Mouse (Mus musculus): ENCODE data around the gene Slc37a1. TPM values are rescaled to one million over a fixed set of nuclear protein-coding genes. Genes with fewer than 3 reads are reported as not detected.

The Slc37a1 gene
- polyA plus RNA-seq, 1 experiment from 2014 or later, result 10.5 TPM

- Histone ChIP-seq H3K27ac (ENCODE audit: low read length) (no peak overlapping the region), H3K9ac (ENCODE audit: low read length) (no peak overlapping the region), H3K36me3 (ENCODE audit: control insufficient read depth, insufficient read depth) (no peaks in the 10 kb centered on the region), H3K27me3 (ENCODE audit: control insufficient read depth, insufficient read depth, low read length) (no peaks in the 10 kb centered on the region), H3K9me3 (replicated peaks; ENCODE audit: control insufficient read depth, low read length) (no peaks in the 10 kb centered on the region), H3K4me1 (ENCODE audit: control insufficient read depth, insufficient read depth, low read length) (no peaks in the 10 kb centered on the region), H3K4me2 (ENCODE audit: low read depth, low read length) (no peak overlapping the region), H3K4me3 (ENCODE audit: low read length) (no peak overlapping the region)
- 85% methylated on average over 12 of the region's 12 CpGs for WGBS
- ATAC-seq (replicated peaks; ENCODE audit: extremely low read depth, insufficient read depth, low FRiP score), result no peak
These were observed 28.7 kb upstream of the Slc37a1 start for GRCm38 (mm10) chr17:31257898-31258297.

- Histone ChIP-seq H3K9me3 (replicated peaks; ENCODE audit: control insufficient read depth, low read length) (no peaks in the 10 kb centered on the region), H3K27me3 (ENCODE audit: control insufficient read depth, insufficient read depth, low read length) (no peaks in the 10 kb centered on the region), H3K4me1 (ENCODE audit: control insufficient read depth, insufficient read depth, low read length) (no peaks in the 10 kb centered on the region), H3K36me3 (ENCODE audit: control insufficient read depth, insufficient read depth) (no peaks in the 10 kb centered on the region), H3K4me2 (ENCODE audit: low read depth, low read length) (no peak overlapping the region), H3K9ac (ENCODE audit: low read length) (no peak overlapping the region), H3K27ac (ENCODE audit: low read length) (no peak overlapping the region), H3K4me3 (ENCODE audit: low read length) (no peak overlapping the region)
- 76% methylated on average over 9 of the region's 9 CpGs for WGBS
- ATAC-seq (replicated peaks; ENCODE audit: extremely low read depth, insufficient read depth, low FRiP score), result no peak
These were observed 28.2 kb upstream of the Slc37a1 start for GRCm38 (mm10) chr17:31258310-31258865.

GRCm38 (mm10) chr17:31259145-31259544 is 27.4 kb upstream of the Slc37a1 start:
- Histone ChIP-seq H3K36me3 (ENCODE audit: control insufficient read depth, insufficient read depth) (no peaks in the 10 kb centered on the region), H3K4me2 (ENCODE audit: low read depth, low read length) (no peak overlapping the region), H3K9ac (ENCODE audit: low read length) (no peak overlapping the region), H3K4me1 (ENCODE audit: control insufficient read depth, insufficient read depth, low read length) (no peaks in the 10 kb centered on the region), H3K4me3 (ENCODE audit: low read length) (no peak overlapping the region), H3K27me3 (ENCODE audit: control insufficient read depth, insufficient read depth, low read length) (no peaks in the 10 kb centered on the region), H3K27ac (ENCODE audit: low read length) (no peak overlapping the region), H3K9me3 (replicated peaks; ENCODE audit: control insufficient read depth, low read length) (no peaks in the 10 kb centered on the region)
- WGBS, result 79% methylated on average over 4 of the region's 4 CpGs
- ATAC-seq (replicated peaks; ENCODE audit: extremely low read depth, insufficient read depth, low FRiP score), result no peak

- WGBS, result 64% methylated on average over 4 of the region's 4 CpGs
- no peak overlapping the region for H3K4me2 ChIP-seq (ENCODE audit: low read depth, low read length)
- no peaks in the 10 kb centered on the region for H3K36me3 ChIP-seq (ENCODE audit: control insufficient read depth, insufficient read depth)
- ATAC-seq (replicated peaks; ENCODE audit: extremely low read depth, insufficient read depth, low FRiP score), result no peak
- no peaks in the 10 kb centered on the region for H3K9me3 ChIP-seq (replicated peaks; ENCODE audit: control insufficient read depth, low read length)
- no peaks in the 10 kb centered on the region for H3K27me3 ChIP-seq (ENCODE audit: control insufficient read depth, insufficient read depth, low read length)
- H3K27ac ChIP-seq (ENCODE audit: low read length), result no peak overlapping the region
- H3K4me1 ChIP-seq (ENCODE audit: control insufficient read depth, insufficient read depth, low read length), result no peaks in the 10 kb centered on the region
- H3K4me3 ChIP-seq (ENCODE audit: low read length), result no peak overlapping the region
- H3K9ac ChIP-seq (ENCODE audit: low read length), result no peak overlapping the region
These were observed 26.8 kb upstream of the Slc37a1 start for GRCm38 (mm10) chr17:31259825-31260224.

GRCm38 (mm10) chr17:31260430-31260829 is 26.2 kb upstream of the Slc37a1 start:
- H3K27ac ChIP-seq (ENCODE audit: low read length), result no peak overlapping the region
- H3K36me3 ChIP-seq (ENCODE audit: control insufficient read depth, insufficient read depth), result no peaks in the 10 kb centered on the region
- no peak overlapping the region for H3K4me2 ChIP-seq (ENCODE audit: low read depth, low read length)
- no peaks in the 10 kb centered on the region for H3K27me3 ChIP-seq (ENCODE audit: control insufficient read depth, insufficient read depth, low read length)
- H3K4me1 ChIP-seq (ENCODE audit: control insufficient read depth, insufficient read depth, low read length), result no peaks in the 10 kb centered on the region
- ATAC-seq (replicated peaks; ENCODE audit: extremely low read depth, insufficient read depth, low FRiP score), result no peak
- no peaks in the 10 kb centered on the region for H3K9me3 ChIP-seq (replicated peaks; ENCODE audit: control insufficient read depth, low read length)
- H3K4me3 ChIP-seq (ENCODE audit: low read length), result no peak overlapping the region
- no peak overlapping the region for H3K9ac ChIP-seq (ENCODE audit: low read length)
- WGBS, result 80% methylated on average over 7 of the region's 7 CpGs

- no peak for ATAC-seq (replicated peaks; ENCODE audit: extremely low read depth, insufficient read depth, low FRiP score)
- no peak overlapping the region for H3K9ac ChIP-seq (ENCODE audit: low read length)
- no peak overlapping the region for H3K27ac ChIP-seq (ENCODE audit: low read length)
- H3K9me3 ChIP-seq (replicated peaks; ENCODE audit: control insufficient read depth, low read length), result no peaks in the 10 kb centered on the region
- H3K36me3 ChIP-seq (ENCODE audit: control insufficient read depth, insufficient read depth), result no peaks in the 10 kb centered on the region
- H3K4me3 ChIP-seq (ENCODE audit: low read length), result no peak overlapping the region
- WGBS, result 80% methylated on average over 6 of the region's 6 CpGs
- H3K27me3 ChIP-seq (ENCODE audit: control insufficient read depth, insufficient read depth, low read length), result no peaks in the 10 kb centered on the region
- H3K4me2 ChIP-seq (ENCODE audit: low read depth, low read length), result no peak overlapping the region
- H3K4me1 ChIP-seq (ENCODE audit: control insufficient read depth, insufficient read depth, low read length), result no peaks in the 10 kb centered on the region
These were observed 25.2 kb upstream of the Slc37a1 start for GRCm38 (mm10) chr17:31261352-31261751.

- Histone ChIP-seq H3K4me3 (ENCODE audit: low read length) (no peak overlapping the region), H3K27ac (ENCODE audit: low read length) (no peak overlapping the region), H3K4me2 (ENCODE audit: low read depth, low read length) (no peak overlapping the region), H3K36me3 (ENCODE audit: control insufficient read depth, insufficient read depth) (no peaks in the 10 kb centered on the region), H3K9ac (ENCODE audit: low read length) (no peak overlapping the region), H3K9me3 (replicated peaks; ENCODE audit: control insufficient read depth, low read length) (no peaks in the 10 kb centered on the region), H3K27me3 (ENCODE audit: control insufficient read depth, insufficient read depth, low read length) (no peaks in the 10 kb centered on the region), H3K4me1 (ENCODE audit: control insufficient read depth, insufficient read depth, low read length) (no peaks in the 10 kb centered on the region)
- ATAC-seq (replicated peaks; ENCODE audit: extremely low read depth, insufficient read depth, low FRiP score), result no peak
- WGBS, result 60% methylated on average over 5 of the region's 5 CpGs
These were observed 23.9 kb upstream of the Slc37a1 start for GRCm38 (mm10) chr17:31262715-31263114.

- WGBS, result 92% methylated on average over 5 of the region's 5 CpGs
- no peak overlapping the region for H3K27ac ChIP-seq (ENCODE audit: low read length)
- H3K4me3 ChIP-seq (ENCODE audit: low read length), result no peak overlapping the region
These were observed 22.8 kb upstream of the Slc37a1 start for GRCm38 (mm10) chr17:31263770-31264169.

GRCm38 (mm10) chr17:31264372-31264771 is 22.2 kb upstream of the Slc37a1 start:
- no peak overlapping the region for H3K27ac ChIP-seq (ENCODE audit: low read length)
- no peaks in the 10 kb centered on the region for H3K36me3 ChIP-seq (ENCODE audit: control insufficient read depth, insufficient read depth)
- no peaks in the 10 kb centered on the region for H3K4me1 ChIP-seq (ENCODE audit: control insufficient read depth, insufficient read depth, low read length)
- H3K4me2 ChIP-seq (ENCODE audit: low read depth, low read length), result no peak overlapping the region
- H3K27me3 ChIP-seq (ENCODE audit: control insufficient read depth, insufficient read depth, low read length), result no peaks in the 10 kb centered on the region
- H3K4me3 ChIP-seq (ENCODE audit: low read length), result no peak overlapping the region
- 71% methylated on average over 6 of the region's 6 CpGs for WGBS
- no peaks in the 10 kb centered on the region for H3K9me3 ChIP-seq (replicated peaks; ENCODE audit: control insufficient read depth, low read length)
- H3K9ac ChIP-seq (ENCODE audit: low read length), result no peak overlapping the region
- ATAC-seq (replicated peaks; ENCODE audit: extremely low read depth, insufficient read depth, low FRiP score), result no peak

More at GRCm38 (mm10) chr17:31263770-31264169, 22.8 kb upstream of the Slc37a1 start:
- Histone ChIP-seq H3K4me2 (ENCODE audit: low read depth, low read length) (no peak overlapping the region), H3K36me3 (ENCODE audit: control insufficient read depth, insufficient read depth) (no peaks in the 10 kb centered on the region), H3K27me3 (ENCODE audit: control insufficient read depth, insufficient read depth, low read length) (no peaks in the 10 kb centered on the region), H3K9ac (ENCODE audit: low read length) (no peak overlapping the region), H3K4me1 (ENCODE audit: control insufficient read depth, insufficient read depth, low read length) (no peaks in the 10 kb centered on the region), H3K9me3 (replicated peaks; ENCODE audit: control insufficient read depth, low read length) (no peaks in the 10 kb centered on the region)
- ATAC-seq (replicated peaks; ENCODE audit: extremely low read depth, insufficient read depth, low FRiP score), result no peak

All from heart, embryonic 16.5 days (tissue).